In the genomic region with DNA sequence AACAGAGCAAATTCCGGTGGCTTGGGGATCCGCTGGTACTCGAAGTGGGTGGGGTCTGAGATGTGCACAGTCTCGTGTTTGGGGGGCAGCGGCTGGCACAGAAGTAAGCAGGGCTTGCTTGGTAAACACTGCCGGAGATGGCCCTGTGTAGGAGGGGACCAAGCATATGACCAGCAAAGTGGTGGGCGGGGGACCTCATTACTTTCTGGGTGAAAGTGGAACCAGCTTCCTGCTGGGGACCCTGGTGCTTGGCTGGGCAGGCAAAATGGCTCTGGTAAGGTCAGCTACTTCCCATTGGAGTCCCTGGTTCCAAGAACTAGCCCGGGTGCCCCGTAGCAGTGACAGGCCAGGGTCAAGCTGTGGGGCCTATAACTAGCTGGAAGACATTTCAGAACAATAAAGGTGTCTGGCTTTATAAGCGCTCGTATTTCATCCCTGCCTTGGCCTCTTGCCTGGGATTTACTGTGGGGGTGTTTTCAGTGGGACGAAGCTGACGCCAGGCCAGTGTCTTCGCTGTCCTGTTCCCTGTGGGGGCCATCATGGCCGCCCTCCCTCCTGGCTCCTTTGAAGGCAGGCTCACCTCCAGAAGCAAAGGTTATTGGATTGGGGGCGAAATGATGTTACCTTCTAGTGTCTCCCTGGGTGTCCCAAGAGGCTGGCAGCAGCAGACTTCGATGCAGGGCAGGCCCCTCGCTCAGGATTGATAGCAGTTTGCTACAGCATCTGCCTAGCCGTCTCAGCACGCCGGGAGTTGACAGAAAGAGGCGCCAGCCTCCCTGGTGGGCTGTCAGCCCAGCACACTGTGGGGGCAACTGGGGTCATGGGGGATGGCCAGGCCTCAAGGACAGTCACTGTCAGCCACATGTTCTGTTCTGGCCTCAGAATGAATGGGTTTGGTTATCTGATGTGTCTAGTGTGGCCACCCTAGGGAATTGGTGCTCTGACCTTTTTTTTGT, we compare ENCODE assay signal across 10 mouse cellular contexts.
A peak's percentile ranks its signal among the peaks of the same experiment; 100 is the strongest.
DNase-seq lines count a peak whose midpoint lies in the region; ATAC-seq and TF ChIP-seq lines count a peak whose summit lies in the region.
"Had no signal": no experiment of that assay in that cellular context is flagged by ENCODE, and none has a peak within 500 bp of the region (broad histone marks: within the 10 kb centered on the region; RNA-seq: fewer than 3 reads in every experiment).

No protein-coding gene starts in this region.

- no peak overlapping the region for H3K4me2 ChIP-seq in forebrain, postnatal 0 days (ENCODE audit: low read depth)
- H3K4me2 ChIP-seq in midbrain, embryonic 12.5 days (replicated peaks) = no peak overlapping the region
- H3K4me2 ChIP-seq in midbrain, embryonic 11.5 days = no peak overlapping the region
- no peak overlapping the region for H3K4me2 ChIP-seq in hindbrain, embryonic 13.5 days

- peak overlapping the region; percentile 75 for H3K27ac ChIP-seq in forebrain, embryonic 10.5 days
- H3K27ac ChIP-seq in forebrain, postnatal 0 days (ENCODE audit: low read depth, low read length) = no peak overlapping the region
- peak overlapping the region; percentile 76 for H3K27ac ChIP-seq in midbrain, embryonic 12.5 days (replicated peaks)
- no peak overlapping the region; the same call in 1 of the 2 replicates for H3K27ac ChIP-seq in midbrain, embryonic 11.5 days (ENCODE audit: low read depth, low read length)
- peak overlapping the region; percentile 69 for H3K27ac ChIP-seq in hindbrain, embryonic 13.5 days

- H3K9ac ChIP-seq in forebrain, postnatal 0 days = no peak overlapping the region
- no peak overlapping the region for H3K9ac ChIP-seq in midbrain, embryonic 12.5 days (replicated peaks)
- no peak overlapping the region for H3K9ac ChIP-seq in midbrain, embryonic 11.5 days (ENCODE audit: low read length)
- H3K9ac ChIP-seq in hindbrain, embryonic 13.5 days = peak overlapping the region; percentile 39; the same call in 1 of the 2 replicates

- DNase-seq in forebrain, embryonic 10.5 days (ENCODE audit: extremely low spot score, low spot score) = no peak
- no peak for DNase-seq in forebrain, postnatal 0 days
- no peak for DNase-seq in midbrain, embryonic 11.5 days (ENCODE audit: low spot score, missing footprints)
- DNase-seq in frontal cortex, adult 2 months (ENCODE audit: extremely low spot score in 1 of 2, low spot score in 1 of 2) = no peak
- no peak for DNase-seq in gastrocnemius, postnatal 25 days
- DNase-seq: B cell, adult 2 months; cerebellum, postnatal 36 days had no signal

- no peak for TF ChIP-seq CTCF in forebrain, postnatal 0 days (IDR thresholded peaks at IDR 0.05; ENCODE audit: low read depth)

- no peaks in the 10 kb centered on the region for H3K9me3 ChIP-seq in forebrain, embryonic 10.5 days
- H3K9me3 ChIP-seq in forebrain, postnatal 0 days (ENCODE audit: low read length) = no peaks in the 10 kb centered on the region
- H3K9me3 ChIP-seq in midbrain, embryonic 12.5 days = no peaks in the 10 kb centered on the region
- H3K9me3 ChIP-seq in midbrain, embryonic 11.5 days (ENCODE audit: control insufficient read depth, low read length) = no peaks in the 10 kb centered on the region
- H3K9me3 ChIP-seq in hindbrain, embryonic 13.5 days = no peaks in the 10 kb centered on the region

- H3K4me1 ChIP-seq in forebrain, embryonic 10.5 days = peaks cover 100% of the 10 kb centered on the region
- H3K4me1 ChIP-seq in forebrain, postnatal 0 days (ENCODE audit: insufficient read depth) = peaks cover 16% of the 10 kb centered on the region
- peaks cover 78% of the 10 kb centered on the region for H3K4me1 ChIP-seq in midbrain, embryonic 12.5 days
- peaks cover 61% of the 10 kb centered on the region for H3K4me1 ChIP-seq in midbrain, embryonic 11.5 days (ENCODE audit: control insufficient read depth, insufficient read depth, low read length)
- H3K4me1 ChIP-seq in hindbrain, embryonic 13.5 days (replicated peaks) = peaks cover 94% of the 10 kb centered on the region

- WGBS in forebrain, embryonic 10.5 days = 66% methylated on average over 22 of the region's 22 CpGs
- 48% methylated on average over 22 of the region's 22 CpGs for WGBS in forebrain, postnatal 0 days
- WGBS in midbrain, embryonic 12.5 days = 57% methylated on average over 22 of the region's 22 CpGs
- 58% methylated on average over 22 of the region's 22 CpGs for WGBS in midbrain, embryonic 11.5 days
- WGBS in hindbrain, embryonic 13.5 days = 32% methylated on average over 22 of the region's 22 CpGs

- no peak overlapping the region for H3K4me3 ChIP-seq in forebrain, embryonic 10.5 days
- H3K4me3 ChIP-seq in forebrain, postnatal 0 days (ENCODE audit: low read depth, low read length) = no peak overlapping the region
- no peak overlapping the region for H3K4me3 ChIP-seq in midbrain, embryonic 12.5 days
- H3K4me3 ChIP-seq in midbrain, embryonic 11.5 days (ENCODE audit: low read depth, low read length) = no peak overlapping the region
- H3K4me3 ChIP-seq in hindbrain, embryonic 13.5 days = no peak overlapping the region

- no peaks in the 10 kb centered on the region for H3K36me3 ChIP-seq in forebrain, embryonic 10.5 days (replicated peaks)
- H3K36me3 ChIP-seq in forebrain, postnatal 0 days (ENCODE audit: insufficient read depth) = no peaks in the 10 kb centered on the region
- no peaks in the 10 kb centered on the region for H3K36me3 ChIP-seq in midbrain, embryonic 12.5 days
- H3K36me3 ChIP-seq in midbrain, embryonic 11.5 days (ENCODE audit: control insufficient read depth, insufficient read depth, low read length) = no peaks in the 10 kb centered on the region
- no peaks in the 10 kb centered on the region for H3K36me3 ChIP-seq in hindbrain, embryonic 13.5 days

- ATAC-seq in forebrain, postnatal 0 days = no peak
- no peak for ATAC-seq in midbrain, embryonic 12.5 days (ENCODE audit: low FRiP score, low read depth)
- ATAC-seq in midbrain, embryonic 11.5 days (ENCODE audit: low FRiP score) = no peak
- ATAC-seq in hindbrain, embryonic 13.5 days (ENCODE audit: low FRiP score) = no peak
- ATAC-seq in megakaryocyte-erythroid progenitor cell, adult 5-6 weeks (replicated peaks; ENCODE audit: low FRiP score, low TSS enrichment, poor library complexity, severe bottlenecking) = peak; percentile 6; the same call in 1 of the 2 replicates

- peaks cover 77% of the 10 kb centered on the region for H3K27me3 ChIP-seq in forebrain, embryonic 10.5 days (ENCODE audit: poor library complexity, severe bottlenecking)
- H3K27me3 ChIP-seq in forebrain, postnatal 0 days (ENCODE audit: insufficient read depth, low read length) = no peaks in the 10 kb centered on the region
- H3K27me3 ChIP-seq in midbrain, embryonic 12.5 days = peaks cover 14% of the 10 kb centered on the region
- H3K27me3 ChIP-seq in midbrain, embryonic 11.5 days (ENCODE audit: control insufficient read depth, insufficient read depth, low read length) = no peaks in the 10 kb centered on the region
- H3K27me3 ChIP-seq in hindbrain, embryonic 13.5 days = no peaks in the 10 kb centered on the region

Comparison
In these comparisons a context has a peak if more than half of its experiments do, and no peak if none do; other contexts are left out.
1. H3K27ac ChIP-seq: peak in forebrain, embryonic 10.5 days (single experiment), midbrain, embryonic 12.5 days (single experiment) and hindbrain, embryonic 13.5 days (single experiment); none in forebrain, postnatal 0 days (single experiment) and midbrain, embryonic 11.5 days (single experiment).